Mouse (Mus musculus): ENCODE data around the gene Csdc2. TPM values are rescaled to one million over a fixed set of nuclear protein-coding genes. Genes with fewer than 3 reads are reported as not detected.
A peak's percentile ranks its signal among the peaks of the same experiment; 100 is the strongest.

The Csdc2 gene
- polyA plus RNA-seq, 1 experiment from 2014 or later = 72.8 TPM

GRCm38 (mm10) chr15:81955414-81955813 is 18.9 kb downstream of the Csdc2 start:
- no peak overlapping the region; the same call in 1 of the 2 replicates for H3K9ac ChIP-seq (ENCODE audit: low read length)
- H3K27me3 ChIP-seq (replicated peaks; ENCODE audit: control insufficient read depth, insufficient read depth, low read length) = no peaks in the 10 kb centered on the region
- H3K4me1 ChIP-seq (ENCODE audit: control insufficient read depth, insufficient read depth, low read length) = no peaks in the 10 kb centered on the region
- H3K9me3 ChIP-seq (replicated peaks; ENCODE audit: control insufficient read depth, low read length) = no peaks in the 10 kb centered on the region
- no peak overlapping the region for H3K4me2 ChIP-seq (ENCODE audit: low read length)
- WGBS = 94% methylated on average over 15 of the region's 15 CpGs
- H3K36me3 ChIP-seq (ENCODE audit: control insufficient read depth, insufficient read depth, low read length) = peaks cover 37% of the 10 kb centered on the region
- ATAC-seq (no peak), DNase-seq (ENCODE audit: low spot score) (no peak)
- no peak overlapping the region for H3K4me3 ChIP-seq (ENCODE audit: low read depth, low read length)
- H3K27ac ChIP-seq (ENCODE audit: low read depth, low read length) = no peak overlapping the region

GRCm38 (mm10) chr15:81956457-81956856 is 19.9 kb downstream of the Csdc2 start:
- H3K36me3 ChIP-seq (ENCODE audit: control insufficient read depth, insufficient read depth, low read length) = peaks cover 28% of the 10 kb centered on the region
- DNase-seq (ENCODE audit: low spot score) (peak; percentile 51), ATAC-seq (no peak)
- H3K27me3 ChIP-seq (replicated peaks; ENCODE audit: control insufficient read depth, insufficient read depth, low read length) = no peaks in the 10 kb centered on the region
- H3K9ac ChIP-seq (ENCODE audit: low read length) = no peak overlapping the region
- H3K27ac ChIP-seq (ENCODE audit: low read depth, low read length) = no peak overlapping the region
- H3K4me2 ChIP-seq (ENCODE audit: low read length) = no peak overlapping the region
- H3K4me3 ChIP-seq (ENCODE audit: low read depth, low read length) = no peak overlapping the region
- H3K9me3 ChIP-seq (replicated peaks; ENCODE audit: control insufficient read depth, low read length) = no peaks in the 10 kb centered on the region
- 53% methylated on average over 8 of the region's 8 CpGs for WGBS
- no peaks in the 10 kb centered on the region for H3K4me1 ChIP-seq (ENCODE audit: control insufficient read depth, insufficient read depth, low read length)

GRCm38 (mm10) chr15:81957598-81957997 is 21.0 kb downstream of the Csdc2 start:
- H3K27me3 ChIP-seq (replicated peaks; ENCODE audit: control insufficient read depth, insufficient read depth, low read length) = no peaks in the 10 kb centered on the region
- no peaks in the 10 kb centered on the region for H3K9me3 ChIP-seq (replicated peaks; ENCODE audit: control insufficient read depth, low read length)
- DNase-seq (ENCODE audit: low spot score) = no peak
- no peak overlapping the region for H3K27ac ChIP-seq (ENCODE audit: low read depth, low read length)
- no peak overlapping the region for H3K4me2 ChIP-seq (ENCODE audit: low read length)
- WGBS = 87% methylated on average over 11 of the region's 11 CpGs
- no peak overlapping the region for H3K4me3 ChIP-seq (ENCODE audit: low read depth, low read length)
- H3K4me1 ChIP-seq (ENCODE audit: control insufficient read depth, insufficient read depth, low read length) = no peaks in the 10 kb centered on the region
- no peak for ATAC-seq
- peaks cover 17% of the 10 kb centered on the region for H3K36me3 ChIP-seq (ENCODE audit: control insufficient read depth, insufficient read depth, low read length)
- H3K9ac ChIP-seq (ENCODE audit: low read length) = no peak overlapping the region

- peaks cover 17% of the 10 kb centered on the region for H3K36me3 ChIP-seq (ENCODE audit: control insufficient read depth, insufficient read depth, low read length)
- H3K27me3 ChIP-seq (replicated peaks; ENCODE audit: control insufficient read depth, insufficient read depth, low read length) = no peaks in the 10 kb centered on the region
- DNase-seq (ENCODE audit: low spot score) = no peak
- WGBS = 98% methylated on average over 3 of the region's 3 CpGs
- H3K4me1 ChIP-seq (ENCODE audit: control insufficient read depth, insufficient read depth, low read length) = no peaks in the 10 kb centered on the region
- no peak overlapping the region for H3K4me3 ChIP-seq (ENCODE audit: low read depth, low read length)
- no peak for ATAC-seq
- H3K4me2 ChIP-seq (ENCODE audit: low read length) = no peak overlapping the region
- H3K9ac ChIP-seq (ENCODE audit: low read length) = no peak overlapping the region
- no peaks in the 10 kb centered on the region for H3K9me3 ChIP-seq (replicated peaks; ENCODE audit: control insufficient read depth, low read length)
- no peak overlapping the region for H3K27ac ChIP-seq (ENCODE audit: low read depth, low read length)
These were observed 22.3 kb downstream of the Csdc2 start for GRCm38 (mm10) chr15:81958906-81959305.

GRCm38 (mm10) chr15:81960171-81961077 is 23.9 kb downstream of the Csdc2 start, which contains the start of gene Pmm1:
Gene Pmm1, minus strand, starts transcription at chr15:81960930.
- H3K9me3 ChIP-seq (replicated peaks; ENCODE audit: control insufficient read depth, low read length) = no peaks in the 10 kb centered on the region
- H3K4me3 ChIP-seq (ENCODE audit: low read depth, low read length) = peak within 1 kb of the TSS; percentile 66
- WGBS = under 1% methylated on average over 77 of the region's 77 CpGs
- H3K36me3 ChIP-seq (ENCODE audit: control insufficient read depth, insufficient read depth, low read length) = peaks cover 2% of the 10 kb centered on the region
- ATAC-seq (peak; percentile 98), DNase-seq (ENCODE audit: low spot score) (peak; percentile 99)
- peak within 1 kb of the TSS; percentile 85 for H3K27ac ChIP-seq (ENCODE audit: low read depth, low read length)
- no peaks in the 10 kb centered on the region for H3K4me1 ChIP-seq (ENCODE audit: control insufficient read depth, insufficient read depth, low read length)
- H3K9ac ChIP-seq (ENCODE audit: low read length) = peak within 1 kb of the TSS; percentile 74
- no peaks in the 10 kb centered on the region for H3K27me3 ChIP-seq (replicated peaks; ENCODE audit: control insufficient read depth, insufficient read depth, low read length)
- H3K4me2 ChIP-seq (ENCODE audit: low read length) = peak within 1 kb of the TSS; percentile 97

- 2% methylated on average over 7 of the region's 8 CpGs for WGBS
- no peak; the same call in 1 of the 2 replicates for ATAC-seq
These were observed 24.5 kb downstream of the Csdc2 start for GRCm38 (mm10) chr15:81961078-81961451.

GRCm38 (mm10) chr15:81964262-81964661 is 27.7 kb downstream of the Csdc2 start:
- Histone ChIP-seq H3K9ac (ENCODE audit: low read length) (no peak overlapping the region), H3K4me2 (ENCODE audit: low read length) (no peak overlapping the region), H3K27ac (ENCODE audit: low read depth, low read length) (no peak overlapping the region), H3K9me3 (replicated peaks; ENCODE audit: control insufficient read depth, low read length) (no peaks in the 10 kb centered on the region), H3K4me3 (ENCODE audit: low read depth, low read length) (no peak overlapping the region), H3K27me3 (replicated peaks; ENCODE audit: control insufficient read depth, insufficient read depth, low read length) (no peaks in the 10 kb centered on the region), H3K36me3 (ENCODE audit: control insufficient read depth, insufficient read depth, low read length) (no peaks in the 10 kb centered on the region), H3K4me1 (ENCODE audit: control insufficient read depth, insufficient read depth, low read length) (no peaks in the 10 kb centered on the region)
- WGBS = 62% methylated on average over 1 of the region's 1 CpGs
- DNase-seq (ENCODE audit: low spot score) = no peak
- ATAC-seq = no peak

More at GRCm38 (mm10) chr15:81961078-81961451, 24.5 kb downstream of the Csdc2 start:
- Histone ChIP-seq H3K27me3 (replicated peaks; ENCODE audit: control insufficient read depth, insufficient read depth, low read length) (no peaks in the 10 kb centered on the region), H3K4me1 (ENCODE audit: control insufficient read depth, insufficient read depth, low read length) (no peaks in the 10 kb centered on the region), H3K9ac (ENCODE audit: low read length) (peak overlapping the region; percentile 18; the same call in 1 of the 2 replicates), H3K27ac (ENCODE audit: low read depth, low read length) (no peak overlapping the region), H3K9me3 (replicated peaks; ENCODE audit: control insufficient read depth, low read length) (no peaks in the 10 kb centered on the region), H3K4me3 (ENCODE audit: low read depth, low read length) (peak overlapping the region; percentile 66), H3K36me3 (ENCODE audit: control insufficient read depth, insufficient read depth, low read length) (no peaks in the 10 kb centered on the region), H3K4me2 (ENCODE audit: low read length) (peak overlapping the region; percentile 97)
- no peak for DNase-seq (ENCODE audit: low spot score)

GRCm38 (mm10) chr15:81964980-81965545 is 28.5 kb downstream of the Csdc2 start:
- Histone ChIP-seq H3K27ac (ENCODE audit: low read depth, low read length) (no peak overlapping the region), H3K27me3 (replicated peaks; ENCODE audit: control insufficient read depth, insufficient read depth, low read length) (no peaks in the 10 kb centered on the region), H3K9me3 (replicated peaks; ENCODE audit: control insufficient read depth, low read length) (no peaks in the 10 kb centered on the region), H3K4me1 (ENCODE audit: control insufficient read depth, insufficient read depth, low read length) (no peaks in the 10 kb centered on the region), H3K4me3 (ENCODE audit: low read depth, low read length) (no peak overlapping the region), H3K4me2 (ENCODE audit: low read length) (no peak overlapping the region), H3K9ac (ENCODE audit: low read length) (no peak overlapping the region), H3K36me3 (ENCODE audit: control insufficient read depth, insufficient read depth, low read length) (no peaks in the 10 kb centered on the region)
- DNase-seq (ENCODE audit: low spot score) (no peak), ATAC-seq (no peak)
- 65% methylated on average over 4 of the region's 4 CpGs for WGBS
